Mouse (Mus musculus): ENCODE results near the gene Sh3bgrl2.

DNA sequence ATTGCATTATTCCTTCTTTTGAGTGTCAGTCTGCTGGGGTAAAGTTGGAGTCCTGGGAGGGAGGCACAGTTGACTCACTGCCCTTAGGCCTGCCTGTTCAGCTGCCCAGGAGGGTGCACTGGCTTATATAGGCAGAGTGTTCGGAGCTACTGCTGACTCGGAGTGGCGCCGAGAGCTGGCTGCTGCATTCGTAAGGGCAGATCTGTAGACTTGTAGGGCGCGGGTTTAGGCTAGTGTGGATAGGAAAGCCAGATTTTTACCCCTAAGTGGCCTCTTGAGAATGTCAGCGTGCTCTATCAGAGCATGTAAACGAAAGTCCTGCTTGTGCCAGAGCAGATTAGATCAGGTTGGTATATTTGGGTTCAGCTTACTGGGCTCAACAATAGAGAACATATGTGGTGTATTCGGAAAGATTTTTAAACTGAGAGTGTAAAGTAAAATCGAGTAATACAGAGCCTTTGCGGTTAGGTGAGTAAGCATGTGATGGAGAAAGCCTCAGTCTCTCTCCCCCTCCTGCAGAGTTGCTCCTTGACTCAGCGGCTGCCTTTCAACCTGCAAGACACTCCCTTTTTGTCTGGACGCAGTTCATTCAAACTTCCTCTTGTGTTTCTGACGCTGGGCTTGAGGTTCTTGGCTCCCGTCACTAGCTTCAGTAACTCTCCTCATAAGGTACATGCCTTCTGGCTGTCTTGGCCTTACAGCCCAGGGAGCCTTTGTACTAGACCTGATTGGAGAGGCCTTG lies 15.9 kb downstream of the Sh3bgrl2 start:
- TF ChIP-seq POLR2A (IDR thresholded peaks at IDR 0.05; ENCODE audit: control insufficient read depth, low read depth, low read length) (no peak), CTCF (IDR thresholded peaks at IDR 0.05; ENCODE audit: control insufficient read depth, insufficient read depth, insufficient replicate concordance, low read depth, low read length) (no peak)

Measured in testis, adult 2 months (tissue).